Comparison of ENCODE assay signal across 8 mouse cellular contexts in genomic region chr1:172261477-172262078, GRCm38 (mm10). TPM values are rescaled to one million over a fixed set of nuclear protein-coding genes. Genes with fewer than 3 reads are reported as not detected.
DNase-seq lines count a peak whose midpoint lies in the region; ATAC-seq and TF ChIP-seq lines count a peak whose summit lies in the region.

TSS of gene Igsf8 (plus strand) at chr1:172261641.

- H3K27ac ChIP-seq in lung, embryonic 14.5 days (ENCODE audit: low read depth) = no peak within 1 kb of the TSS
- no peak within 1 kb of the TSS for H3K27ac ChIP-seq in cortical plate, adult 2 months (ENCODE audit: insufficient read depth, low read length)
- H3K27ac ChIP-seq in limb, embryonic 14.5 days (replicated peaks; ENCODE audit: low read depth, low read length) = no peak within 1 kb of the TSS
- H3K27ac ChIP-seq in small intestine, adult 2 months (ENCODE audit: insufficient read depth, low read depth, low read length) = no peak within 1 kb of the TSS

- no peaks in the 10 kb centered on the region for H3K4me1 ChIP-seq in lung, embryonic 14.5 days (ENCODE audit: insufficient read depth)
- no peaks in the 10 kb centered on the region for H3K4me1 ChIP-seq in cortical plate, adult 2 months (ENCODE audit: control insufficient read depth, insufficient read depth, low read length)
- no peaks in the 10 kb centered on the region for H3K4me1 ChIP-seq in limb, embryonic 14.5 days (ENCODE audit: control insufficient read depth, insufficient read depth, low read length)
- no peaks in the 10 kb centered on the region for H3K4me1 ChIP-seq in small intestine, adult 2 months (ENCODE audit: control insufficient read depth, insufficient read depth, insufficient read length, low read length)

- 69% methylated on average over 8 of the region's 8 CpGs for WGBS in lung, embryonic 14.5 days
- WGBS in limb, embryonic 14.5 days = 72% methylated on average over 8 of the region's 8 CpGs
- WGBS in small intestine, adult 2 months = 54% methylated on average over 8 of the region's 8 CpGs

- DNase-seq in lung, embryonic 14.5 days = no peak
- no peak for DNase-seq in lung, adult 18-20 months
- no peak for DNase-seq in heart, postnatal 36 days
- DNase-seq in limb, embryonic 14.5 days (ENCODE audit: low spot score) = no peak
- DNase-seq in retina, postnatal 1 day = no peak
- DNase-seq in kidney, postnatal 36 days = no peak

- H3K9ac ChIP-seq in lung, embryonic 14.5 days = no peak within 1 kb of the TSS
- H3K9ac ChIP-seq in limb, embryonic 14.5 days (ENCODE audit: low read depth, low read length, severe bottlenecking) = no peak within 1 kb of the TSS

- H3K4me2 ChIP-seq in lung, embryonic 14.5 days = no peak within 1 kb of the TSS
- H3K4me2 ChIP-seq in limb, embryonic 14.5 days (replicated peaks; ENCODE audit: low read depth, low read length, severe bottlenecking) = no peak within 1 kb of the TSS

- no peak within 1 kb of the TSS for H3K4me3 ChIP-seq in lung, embryonic 14.5 days (ENCODE audit: low read depth, low read length)
- no peak within 1 kb of the TSS for H3K4me3 ChIP-seq in cortical plate, adult 2 months (ENCODE audit: insufficient read depth, low read length)
- H3K4me3 ChIP-seq in limb, embryonic 14.5 days (replicated peaks; ENCODE audit: low read length) = no peak within 1 kb of the TSS
- H3K4me3 ChIP-seq in small intestine, adult 2 months (ENCODE audit: low read depth, low read length) = no peak within 1 kb of the TSS

- intact Hi-C loops in heart, postnatal 36 days (cut with DNase I) = no loop called here

- no peaks in the 10 kb centered on the region for H3K9me3 ChIP-seq in lung, embryonic 14.5 days (ENCODE audit: low read depth, low read length)
- H3K9me3 ChIP-seq in limb, embryonic 14.5 days (ENCODE audit: control insufficient read depth, low read length) = no peaks in the 10 kb centered on the region

- no peak for TF ChIP-seq CTCF in lung, embryonic 14.5 days (IDR thresholded peaks at IDR 0.05; ENCODE audit: low read depth)
- no peak for TF ChIP-seq CTCF in cortical plate, adult 2 months (IDR thresholded peaks at IDR 0.05; ENCODE audit: extremely low read depth, insufficient read depth, low read length)
- TF ChIP-seq CTCF in small intestine, adult 2 months (IDR thresholded peaks at IDR 0.05; ENCODE audit: extremely low read depth, insufficient read length, insufficient replicate concordance, low read depth, low read length) = no peak

- no peak for ATAC-seq in lung, embryonic 14.5 days (ENCODE audit: insufficient read depth)
- ATAC-seq in limb, embryonic 14.5 days (ENCODE audit: low FRiP score, low read depth) = no peak

- no peak for TF ChIP-seq POLR2A in cortical plate, adult 2 months (IDR thresholded peaks at IDR 0.05; ENCODE audit: extremely low read depth, insufficient read depth, low read length)
- no peak for TF ChIP-seq POLR2A in limb, embryonic 14.5 days (IDR thresholded peaks at IDR 0.05; ENCODE audit: borderline replicate concordance, extremely low read depth, insufficient read depth, insufficient read length)
- TF ChIP-seq POLR2A in small intestine, adult 2 months (IDR thresholded peaks at IDR 0.05; ENCODE audit: low read depth, low read length) = no peak

- no peaks in the 10 kb centered on the region for H3K36me3 ChIP-seq in lung, embryonic 14.5 days (ENCODE audit: insufficient read depth)
- H3K36me3 ChIP-seq in limb, embryonic 14.5 days (ENCODE audit: control insufficient read depth, insufficient read depth, low read length) = no peaks in the 10 kb centered on the region
- no peaks in the 10 kb centered on the region for H3K36me3 ChIP-seq in small intestine, adult 2 months (ENCODE audit: control insufficient read depth, insufficient read depth, low read length)

- no peaks in the 10 kb centered on the region for H3K27me3 ChIP-seq in lung, embryonic 14.5 days (ENCODE audit: insufficient read depth, low read length)
- H3K27me3 ChIP-seq in limb, embryonic 14.5 days (ENCODE audit: control insufficient read depth, insufficient read depth, low read length) = no peaks in the 10 kb centered on the region
- H3K27me3 ChIP-seq in small intestine, adult 2 months (ENCODE audit: control insufficient read depth, insufficient read depth, low read length) = no peaks in the 10 kb centered on the region

RNA-seq across cellular contexts. Expression of gene Igsf8, which starts in this region (rescaled TPM):
- polyA plus RNA-seq in lung, embryonic 14.5 days (2014; fragmentation: Nextera tagmentation; extraction: Ambion mirVana) = 38.6 and 47.8 TPM in 2 replicates
- polyA plus RNA-seq in cortical plate, adult 2 months (2012; rRNA removed) = 318 and 326 TPM in 2 replicates
- total RNA-seq in heart, postnatal 36 days (2021) = 10 to 100 TPM; 10.9 to 12.4 TPM
- polyA plus RNA-seq in limb, embryonic 14.5 days (2012; rRNA removed) = 71.4 and 86.4 TPM in 2 replicates
- polyA plus RNA-seq in limb, embryonic 14.5 days (2014; fragmentation: Nextera tagmentation; extraction: Ambion mirVana) = 49.8 and 50.1 TPM in 2 replicates
- polyA plus RNA-seq in small intestine, adult 2 months (2012; rRNA removed) = 52.7 and 90.8 TPM in 2 replicates
